Comparison of ENCODE assay signal across 22 mouse cellular contexts in the genomic region with DNA sequence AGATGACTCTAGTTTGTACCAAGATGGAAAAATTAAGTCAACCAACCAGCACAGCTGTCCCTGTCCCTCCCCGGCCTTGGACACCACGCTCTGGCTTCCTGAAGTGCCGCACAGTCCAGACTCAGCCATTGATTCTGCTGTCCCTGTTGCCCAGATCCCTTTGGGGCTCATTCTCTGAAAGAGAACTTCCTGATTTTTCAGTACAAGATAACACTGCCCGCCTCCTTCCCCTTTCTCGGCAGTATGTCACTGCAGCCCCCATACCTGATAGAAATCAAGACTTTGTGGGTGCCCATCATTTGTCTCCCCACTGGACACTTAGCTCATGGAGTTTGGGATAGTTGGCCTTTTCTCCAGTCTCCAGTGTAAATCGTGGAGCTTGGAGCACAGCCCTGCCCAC. TPM values are rescaled to one million over a fixed set of nuclear protein-coding genes. Genes with fewer than 3 reads are reported as not detected.
DNase-seq lines count a peak whose midpoint lies in the region; ATAC-seq lines count a peak whose summit lies in the region.
"Had no signal": no experiment of that assay in that cellular context is flagged by ENCODE, and none has a peak within 500 bp of the region (broad histone marks: within the 10 kb centered on the region; RNA-seq: fewer than 3 reads in every experiment).

No protein-coding gene starts in this region.

- peaks cover 33% of the 10 kb centered on the region for H3K4me1 ChIP-seq in megakaryocyte, embryonic 14.5 days
- H3K4me1 ChIP-seq: embryonic facial prominence, embryonic 12.5 days had no signal

- peak; percentile 58 for ATAC-seq in granulocyte monocyte progenitor cell, adult 5-6 weeks (replicated peaks; ENCODE audit: poor library complexity, severe bottlenecking)
- ATAC-seq: forebrain, embryonic 13.5 days; forebrain, embryonic 15.5 days; forebrain, postnatal 0 days had no signal

- H3K9me3 ChIP-seq in megakaryocyte, embryonic 14.5 days = peaks cover 12% of the 10 kb centered on the region
- H3K9me3 ChIP-seq: embryonic facial prominence, embryonic 10.5 days; embryonic facial prominence, embryonic 12.5 days; forebrain, embryonic 13.5 days; forebrain, embryonic 15.5 days had no signal

- H3K4me3 ChIP-seq in megakaryocyte, embryonic 14.5 days (replicated peaks) = peak overlapping the region; percentile 26
- H3K4me3 ChIP-seq: embryonic facial prominence, embryonic 10.5 days; embryonic facial prominence, embryonic 12.5 days; forebrain, embryonic 13.5 days; forebrain, embryonic 15.5 days had no signal

- no peaks in the 10 kb centered on the region for H3K36me3 ChIP-seq in megakaryocyte, embryonic 14.5 days (replicated peaks; ENCODE audit: low read length)
- H3K36me3 ChIP-seq: embryonic facial prominence, embryonic 10.5 days; embryonic facial prominence, embryonic 12.5 days; forebrain, embryonic 15.5 days had no signal

- DNase-seq in 416B (ENCODE audit: low read depth) (peak; percentile 5), MEL-GATA-1-ER (ENCODE audit: extremely low read depth, low read depth) (peak; percentile 59)
- DNase-seq in c-Kit-positive CD71-positive TER-119-positive erythroid progenitor cells, embryonic 14.5 days (ENCODE audit: low spot score) = no peak
- DNase-seq in testis, postnatal 10 days (ENCODE audit: low spot score) = no peak
- DNase-seq in T-cell, adult 2 months (ENCODE audit: low spot score) = no peak
- DNase-seq: adrenal gland, adult 2 months; adrenal gland, postnatal 10 days; adrenal gland, postnatal 25 days; cerebellum, adult 11-12 months; cerebellum, adult 8-10 months; cerebellum, adult 9-11 months; cerebellum, postnatal 14 days; cerebellum, postnatal 36 days; forebrain, postnatal 0 days had no signal

- H3K27me3 ChIP-seq in megakaryocyte, embryonic 14.5 days (replicated peaks) = peaks cover 55% of the 10 kb centered on the region
- H3K27me3 ChIP-seq: embryonic facial prominence, embryonic 12.5 days; forebrain, embryonic 13.5 days; forebrain, embryonic 15.5 days had no signal

RNA-seq across cellular contexts. Expression of a gene that starts 37.1 kb away (rescaled TPM):
- total RNA-seq in granulocyte monocyte progenitor cell, adult 5-6 weeks (2014; fragmentation: Nextera tagmentation) = not detected in 2 replicates
- not detected in 2 replicates for total RNA-seq in granulocyte monocyte progenitor cell, adult 5-6 weeks (2017)
- 0.58 and 0.69 TPM in 2 replicates for polyA plus RNA-seq in megakaryocyte, embryonic 14.5 days (2012; ENCODE audit: insufficient read depth, low replicate concordance)
- total RNA-seq: ES-E14 had no signal
- polyA plus RNA-seq: C2C12 had no signal

Comparison
In these comparisons a context has a peak if more than half of its experiments do, and no peak if none do; other contexts are left out.
1. DNase-seq: peak in 416B (single experiment) and MEL-GATA-1-ER (single experiment); none in c-Kit-positive CD71-positive TER-119-positive erythroid progenitor cells, embryonic 14.5 days (single experiment), testis, postnatal 10 days (single experiment) and T-cell, adult 2 months (single experiment).